Mouse (Mus musculus) heart, adult 9 months (tissue): ENCODE data around the gene Larp4.
A peak's percentile ranks its signal among the peaks of the same experiment; 100 is the strongest.

Experiments
- DNase-seq, 2 experiments: peaks; one replicate each; pipeline ENCODE4 v3.0.0; 2022; ENCODE audit warnings: low spot score in 2 of 2

Gene Larp4

DNA sequence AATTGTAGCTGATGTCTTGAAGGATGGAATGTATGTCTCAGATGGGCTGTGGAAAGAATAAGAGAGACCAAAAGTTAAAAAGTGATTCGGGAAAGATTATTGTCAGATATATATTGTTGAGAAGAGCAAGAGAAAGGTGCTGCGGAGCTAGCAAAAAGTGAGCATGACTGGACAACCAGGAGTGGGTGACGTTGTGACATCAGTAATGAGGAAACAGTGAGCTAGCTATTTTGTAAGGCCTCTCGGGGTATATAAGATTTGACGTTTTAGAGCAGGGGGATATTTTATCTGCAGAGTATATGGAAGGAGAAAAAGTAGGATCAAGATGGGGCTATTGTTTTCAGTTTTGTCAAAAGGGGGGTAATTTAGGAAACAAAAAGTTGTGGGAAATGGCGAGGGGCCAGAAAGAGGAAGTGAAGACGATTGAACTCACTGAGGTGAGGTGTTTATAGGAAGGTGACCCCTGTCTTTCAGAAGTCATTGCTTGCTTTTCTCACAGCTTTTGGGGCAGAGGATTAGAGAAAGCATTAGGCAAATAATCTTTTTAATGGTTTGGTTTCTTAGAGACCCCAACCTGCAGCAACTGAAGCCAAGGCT is 34.9 kb downstream of the Larp4 start:
- no peak for DNase-seq

DNA sequence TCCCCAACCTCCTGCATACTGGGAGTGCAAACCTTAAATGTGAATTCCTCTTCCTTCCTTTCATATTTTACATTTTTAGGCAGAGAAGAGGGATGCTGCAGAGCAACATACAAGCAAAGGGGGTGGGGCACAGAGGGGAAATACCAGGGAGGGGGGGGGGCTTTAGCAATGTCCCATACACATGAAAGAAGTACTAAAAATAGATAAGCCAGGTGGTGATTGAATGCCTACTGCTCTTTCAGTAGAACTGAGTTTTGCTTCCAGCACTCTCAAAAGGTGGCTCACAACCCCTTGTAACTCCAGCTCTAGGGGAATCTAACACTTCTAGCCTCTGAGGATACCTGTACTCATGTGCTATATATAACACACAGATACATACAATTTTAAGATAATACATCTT is 36.3 kb downstream of the Larp4 start:
- no peak for DNase-seq

DNA sequence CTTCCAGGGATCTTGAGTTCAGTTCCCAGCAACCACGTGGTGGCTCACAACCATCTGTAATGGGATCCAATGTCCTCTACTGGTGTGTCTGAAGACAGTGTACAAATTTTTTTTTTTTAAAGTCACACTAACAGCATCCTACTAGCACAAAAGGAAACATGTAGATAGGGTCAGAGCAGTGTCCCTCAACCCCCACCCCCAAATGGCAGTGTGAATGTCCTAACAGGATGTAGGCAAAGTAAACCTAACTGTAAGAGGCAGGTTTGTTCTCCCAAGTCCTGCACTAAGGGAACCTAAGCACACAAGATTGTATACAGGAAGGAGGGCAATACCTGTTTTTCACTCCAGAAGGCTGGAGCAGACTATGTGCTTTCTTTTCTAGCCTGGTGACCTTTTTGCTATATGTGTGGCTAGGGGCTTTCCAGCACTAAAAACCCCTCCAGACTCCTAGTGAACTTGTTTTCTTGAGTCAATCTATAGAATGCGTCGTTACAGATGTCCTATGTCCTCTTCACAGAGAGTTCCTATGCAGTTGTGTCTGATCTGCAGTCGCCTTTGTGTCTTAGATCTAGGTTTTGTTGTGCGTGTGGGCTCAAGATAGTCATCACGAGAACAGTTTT is 48.5 kb downstream of the Larp4 start:
- DNase-seq, result no peak

DNA sequence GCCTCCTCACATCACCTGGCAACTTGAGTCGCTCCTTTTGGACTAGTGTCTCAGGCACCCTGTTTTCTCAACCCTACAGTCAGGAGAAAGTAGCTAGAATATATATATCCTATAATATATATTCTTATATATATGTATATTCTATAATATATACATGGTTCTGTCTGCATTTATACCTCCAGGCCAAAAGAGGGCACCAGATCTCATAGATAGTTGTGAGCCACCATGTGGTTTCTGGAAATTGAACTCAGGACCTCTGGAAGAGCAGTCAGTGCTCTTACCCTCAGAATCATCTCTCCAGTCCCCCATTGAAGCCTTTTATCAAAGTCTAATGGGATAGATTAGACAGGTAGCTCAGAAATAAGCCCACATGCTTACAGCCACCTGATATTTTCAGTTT is 51.3 kb downstream of the Larp4 start:
- DNase-seq, result no peak

DNA sequence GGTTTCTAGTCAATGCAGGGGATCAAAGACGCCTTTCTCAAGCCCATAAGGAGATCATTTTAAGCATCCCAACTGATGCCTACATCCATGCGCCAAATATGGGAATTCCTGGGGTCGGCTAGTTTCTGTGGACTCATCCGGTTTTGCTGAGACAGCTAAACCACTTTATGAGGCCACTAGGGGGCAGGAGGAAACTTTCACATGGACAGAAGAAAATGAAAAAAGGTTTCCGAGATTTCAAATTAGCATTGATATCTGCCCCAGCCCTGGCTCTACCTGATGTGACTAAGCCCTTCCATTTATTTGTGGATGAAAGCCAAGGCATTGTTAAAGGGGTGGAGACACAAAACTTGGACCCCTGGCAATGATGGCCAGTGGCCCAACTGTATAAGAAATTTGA is 53.1 kb downstream of the Larp4 start:
- peak; percentile 33 to 44 for DNase-seq

DNA sequence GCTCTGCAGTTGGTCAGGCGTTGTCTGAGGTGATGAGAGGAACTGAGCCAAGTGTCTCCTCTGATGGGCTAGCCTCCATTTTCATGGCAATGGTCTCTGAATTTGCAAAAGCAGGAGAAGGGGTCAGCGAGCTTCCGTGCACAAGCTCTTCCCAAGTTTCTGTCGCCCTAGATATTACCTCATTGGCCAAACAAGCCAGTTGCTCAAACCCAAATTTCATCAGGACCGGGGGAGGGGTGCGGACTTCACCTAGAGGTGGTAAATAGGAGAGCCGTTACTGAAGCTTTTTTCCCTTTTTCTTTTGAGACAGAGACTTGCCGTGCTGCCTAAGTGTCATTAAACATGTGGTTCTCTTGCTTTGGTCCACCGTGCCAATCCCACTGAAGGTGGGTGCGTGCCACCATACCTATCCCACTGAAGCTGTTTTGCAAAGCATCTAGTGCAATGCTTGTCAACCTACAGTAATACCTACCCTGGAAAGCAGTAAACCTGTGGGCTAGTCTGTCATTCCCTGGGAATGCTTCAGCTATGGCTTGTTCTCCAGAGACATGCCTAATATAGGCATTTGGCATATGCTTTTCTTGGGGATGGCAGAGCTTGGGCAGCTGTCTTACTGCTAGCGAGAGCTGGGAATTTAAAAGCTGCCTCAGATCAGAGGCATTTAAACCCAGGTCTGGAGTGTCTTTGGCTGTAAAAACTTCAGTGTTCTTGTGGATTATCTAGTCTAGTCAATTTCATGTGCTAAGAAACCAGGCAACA is 55.4 kb downstream of the Larp4 start:
- no peak for DNase-seq

DNA sequence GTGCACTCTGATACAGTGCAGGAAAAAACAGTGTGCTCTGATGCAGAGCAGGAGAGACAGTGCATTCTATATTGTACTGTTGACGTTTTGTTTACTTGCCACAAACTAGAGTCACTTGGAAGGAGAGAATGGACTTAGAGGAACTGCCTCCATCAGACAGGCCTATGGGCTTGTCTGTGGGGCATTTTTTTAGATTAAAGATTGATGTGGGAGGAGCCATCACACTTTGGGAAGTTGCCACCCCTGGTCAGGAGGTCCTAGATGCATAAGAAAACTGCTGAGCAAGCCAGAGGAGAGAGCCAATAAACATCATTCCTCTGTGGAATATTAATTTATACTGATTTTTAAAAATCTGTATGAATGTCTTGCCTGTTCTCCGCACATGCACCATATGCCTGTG is 58.3 kb downstream of the Larp4 start:
- DNase-seq, result no peak

DNA sequence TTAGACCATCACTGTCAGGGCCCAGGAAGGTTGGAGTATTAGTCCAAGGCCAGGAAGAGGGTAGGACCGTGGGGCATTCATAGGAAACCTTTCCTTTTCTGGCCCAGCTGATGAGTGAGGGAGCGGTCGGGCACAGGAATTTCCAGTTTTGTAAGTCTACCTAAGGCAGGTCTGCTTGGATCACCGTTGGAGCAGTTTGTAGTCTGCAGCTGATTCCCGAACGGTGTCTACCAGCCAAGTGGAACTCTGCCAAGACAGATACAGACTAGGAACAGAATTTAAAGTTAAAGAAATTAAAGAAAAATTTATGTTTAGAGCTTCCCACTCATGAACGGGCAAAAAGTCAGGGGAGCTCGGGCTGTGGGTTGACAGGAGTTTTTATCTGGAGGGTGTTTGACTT is 59.6 kb downstream of the Larp4 start:
- DNase-seq, result no peak

DNA sequence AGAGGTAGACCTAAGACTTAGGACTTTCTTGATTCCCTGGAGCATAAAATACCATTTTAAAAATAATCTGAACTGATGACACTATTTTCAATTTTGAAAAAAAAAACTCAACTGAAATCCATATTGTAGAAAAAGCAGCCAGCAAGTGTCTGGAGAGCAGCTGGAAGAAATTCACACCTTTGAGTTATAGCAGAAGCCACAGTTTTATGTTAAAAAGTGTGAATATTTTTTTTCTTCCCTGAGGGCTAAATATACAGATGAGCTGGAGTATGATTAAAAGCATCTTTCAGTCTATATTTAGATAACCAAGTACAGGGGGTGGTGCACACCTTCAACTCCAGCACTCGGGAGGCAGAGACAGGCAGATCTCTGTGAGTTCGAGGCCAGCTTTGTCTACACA is 60.0 kb downstream of the Larp4 start:
- no peak for DNase-seq

DNA sequence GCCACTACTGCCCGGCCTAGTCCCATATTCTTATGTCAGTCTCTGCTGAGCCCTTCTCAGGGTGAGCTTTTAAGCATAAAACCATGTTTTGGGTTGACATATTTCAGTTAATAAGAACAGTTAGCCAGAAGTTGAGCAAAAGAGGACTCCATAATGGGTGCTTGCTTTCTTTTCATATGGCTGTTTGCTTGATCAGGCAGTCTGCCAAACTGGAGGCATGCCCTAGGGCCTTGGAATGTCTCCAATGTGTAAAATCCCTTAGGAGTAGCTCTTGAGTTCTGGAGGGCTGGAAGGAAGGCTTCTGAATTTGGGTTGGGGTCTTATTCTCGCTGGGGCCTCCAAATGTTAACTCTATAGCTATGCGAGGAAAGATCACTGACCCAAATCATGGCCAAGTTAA is 62.7 kb downstream of the Larp4 start:
- DNase-seq, result no peak

DNA sequence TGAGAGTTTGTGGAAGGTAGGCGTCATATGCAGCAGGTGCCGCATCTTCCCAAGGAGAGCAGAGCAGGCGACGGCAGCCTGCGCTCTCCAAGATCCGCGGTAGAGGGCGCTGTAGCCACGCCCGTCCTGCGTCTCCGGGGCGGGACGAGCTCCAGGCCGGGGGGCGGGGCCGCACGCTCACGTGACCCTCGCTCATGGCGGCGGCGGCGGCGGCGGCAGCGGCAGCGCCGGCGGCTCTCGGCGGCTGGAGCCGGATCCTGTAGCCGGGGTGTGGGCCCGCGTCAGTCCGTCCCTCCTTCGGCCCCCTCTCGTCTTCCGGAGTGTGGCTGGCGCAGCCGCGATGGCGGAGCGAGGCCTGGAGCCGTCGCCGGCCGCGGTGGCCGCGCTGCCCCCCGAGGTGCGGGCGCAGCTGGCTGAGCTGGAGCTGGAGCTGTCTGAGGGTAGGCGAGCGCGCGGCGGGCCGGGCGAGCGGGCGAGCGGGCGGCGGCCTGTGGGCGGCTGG is 68.7 kb downstream of the Larp4 start, which contains the start of gene Dip2b:
TSS of gene Dip2b (plus strand) at position 195 of the 502 bp plus-strand sequence.
- peak; percentile 87 to 92 for DNase-seq

DNA sequence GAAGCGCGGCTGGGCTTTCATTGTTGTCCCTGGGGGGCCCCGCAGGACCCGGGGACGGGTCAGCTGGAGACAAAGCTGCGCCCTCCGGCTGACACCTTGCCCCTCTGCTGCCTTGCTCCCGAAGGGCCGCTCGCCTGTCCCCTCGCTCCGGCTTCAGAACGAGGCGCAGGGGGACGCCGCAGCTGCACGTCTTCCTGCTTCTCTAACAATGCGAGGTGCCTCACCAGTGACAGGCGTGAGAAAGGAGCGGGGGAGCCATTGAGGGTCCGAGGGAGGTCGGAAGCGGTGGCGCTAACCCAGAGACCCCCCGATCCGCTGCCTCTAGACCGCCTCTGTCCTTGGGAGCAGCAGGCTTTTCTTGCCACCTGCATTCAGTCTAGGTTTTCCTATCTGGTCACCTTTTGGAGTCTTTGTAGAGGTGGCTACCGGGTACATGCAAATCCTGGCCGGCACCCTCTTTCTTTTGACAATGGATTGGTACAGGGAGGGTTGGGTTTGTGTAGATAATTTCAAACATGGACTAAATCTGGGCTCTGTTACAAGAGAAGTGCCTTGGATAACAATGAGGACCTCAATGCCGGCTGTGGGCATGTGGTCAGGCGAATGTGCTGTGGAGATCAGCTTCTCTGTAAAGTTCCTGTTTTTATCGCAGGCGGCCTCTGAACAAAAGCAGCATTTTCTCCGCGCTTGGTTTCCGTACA is 69.3 kb downstream of the Larp4 start:
- peak; percentile 47 to 50 for DNase-seq

DNA sequence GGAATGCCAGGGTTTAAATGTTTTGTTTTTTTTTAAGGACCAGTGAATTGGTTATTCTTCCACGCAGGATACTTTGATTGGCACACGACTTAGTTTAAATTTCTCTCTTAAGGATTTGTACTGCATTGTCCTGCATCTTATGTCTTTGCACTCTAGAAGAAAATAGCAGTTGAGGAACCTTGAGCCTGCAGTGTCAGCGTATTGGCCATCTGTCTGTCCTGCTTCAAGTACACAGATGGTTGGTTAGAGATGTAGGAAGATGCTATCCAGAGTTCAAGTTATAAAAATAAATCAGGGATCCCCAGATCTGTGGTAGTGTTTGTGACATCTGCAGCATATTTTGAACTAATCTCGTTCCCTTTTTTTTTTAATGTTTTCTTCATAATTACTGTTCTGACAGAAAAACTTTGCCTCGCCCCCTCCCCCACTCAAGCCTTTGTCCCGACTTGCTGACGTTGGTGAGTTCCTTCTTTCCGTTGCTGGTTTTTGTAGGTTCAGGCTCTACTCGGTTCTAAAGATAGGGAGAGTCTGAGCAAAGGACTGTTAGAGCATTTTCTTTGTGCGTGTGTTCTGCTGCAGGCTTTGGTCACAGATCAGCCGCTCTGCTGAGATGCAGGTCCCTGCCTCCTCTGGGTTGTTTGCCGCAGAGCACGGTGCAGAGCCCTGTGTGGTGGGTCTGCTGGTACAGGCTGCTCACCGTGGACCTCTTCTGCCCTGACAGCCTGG is 70.8 kb downstream of the Larp4 start:
- peak; percentile 23 to 58 for DNase-seq

DNA sequence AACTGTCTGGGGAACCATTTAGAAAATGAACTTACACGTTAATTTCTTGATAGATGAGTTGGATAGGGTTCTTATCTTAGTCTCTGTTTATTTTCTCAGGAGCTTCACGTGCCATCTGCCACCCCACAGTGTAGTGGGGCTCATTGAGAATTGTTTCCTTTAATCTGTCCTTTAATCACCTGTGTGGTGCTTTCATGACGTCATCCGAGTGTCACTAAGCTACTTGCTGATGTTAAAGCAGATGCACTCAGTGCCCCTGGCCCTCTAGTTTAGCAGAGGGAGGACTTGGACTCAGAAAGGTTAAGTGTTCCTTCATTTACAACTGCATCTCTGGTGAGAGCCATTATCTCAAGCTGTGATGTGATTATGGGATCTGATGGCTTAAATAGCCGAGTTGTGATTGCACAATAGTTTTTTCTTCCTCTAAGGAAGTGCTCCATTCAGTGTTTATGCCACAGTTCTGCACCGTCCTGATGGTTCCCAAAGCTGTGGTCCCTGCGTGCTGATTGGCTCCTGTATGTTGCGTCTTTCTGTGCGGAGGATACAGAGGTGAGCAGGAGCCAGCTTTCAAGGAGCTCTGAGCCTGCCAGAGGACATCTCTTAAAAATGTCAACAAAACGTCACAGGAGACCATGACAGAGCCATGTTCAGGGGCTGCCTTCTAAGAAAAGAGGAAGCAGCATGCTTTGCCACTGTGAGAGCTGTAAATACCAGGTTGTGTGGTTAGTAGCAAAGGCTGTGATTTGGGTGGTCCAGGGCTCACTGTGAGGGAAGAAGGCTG is 71.6 kb downstream of the Larp4 start:
- peak in 1 of 2 experiments; percentile 37 for DNase-seq

DNA sequence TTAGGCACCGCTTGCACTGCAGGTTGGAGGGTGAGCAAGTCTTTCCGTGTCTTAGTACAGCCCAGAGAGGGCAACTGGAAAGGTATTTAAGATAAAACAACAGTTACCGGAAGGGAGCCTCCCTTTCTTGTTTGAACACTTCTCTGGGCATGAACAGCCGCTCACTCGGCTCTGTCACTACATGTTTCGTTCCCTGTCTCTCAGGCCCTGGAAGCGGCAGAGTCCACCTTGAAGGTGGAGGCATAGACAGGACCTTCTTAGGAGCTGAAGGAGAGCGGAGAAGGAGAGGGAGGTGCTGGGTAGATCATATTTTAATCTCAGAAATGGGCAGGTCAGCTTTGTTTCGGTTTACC is 72.2 kb downstream of the Larp4 start:
- no peak for DNase-seq

DNA sequence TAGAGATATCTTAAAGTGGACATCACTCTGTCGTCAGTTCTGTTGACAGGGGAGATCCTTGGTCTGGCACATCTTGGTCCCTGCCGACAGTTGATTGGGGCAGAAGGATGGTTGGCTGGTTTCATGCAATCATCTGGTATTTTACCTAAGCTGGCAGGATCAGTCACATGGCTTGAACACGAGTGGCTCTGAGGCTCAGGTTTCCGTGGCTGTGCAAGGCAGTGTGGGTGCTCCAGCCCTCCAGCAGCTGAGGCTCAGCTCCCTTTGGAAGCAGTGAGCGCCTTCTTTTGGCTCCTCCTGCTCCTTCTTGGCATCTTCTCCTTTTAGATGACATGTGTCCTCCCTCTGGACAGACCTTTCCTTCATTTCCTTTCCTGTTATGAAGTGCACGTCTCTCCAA is 75.7 kb downstream of the Larp4 start:
- DNase-seq, result no peak

DNA sequence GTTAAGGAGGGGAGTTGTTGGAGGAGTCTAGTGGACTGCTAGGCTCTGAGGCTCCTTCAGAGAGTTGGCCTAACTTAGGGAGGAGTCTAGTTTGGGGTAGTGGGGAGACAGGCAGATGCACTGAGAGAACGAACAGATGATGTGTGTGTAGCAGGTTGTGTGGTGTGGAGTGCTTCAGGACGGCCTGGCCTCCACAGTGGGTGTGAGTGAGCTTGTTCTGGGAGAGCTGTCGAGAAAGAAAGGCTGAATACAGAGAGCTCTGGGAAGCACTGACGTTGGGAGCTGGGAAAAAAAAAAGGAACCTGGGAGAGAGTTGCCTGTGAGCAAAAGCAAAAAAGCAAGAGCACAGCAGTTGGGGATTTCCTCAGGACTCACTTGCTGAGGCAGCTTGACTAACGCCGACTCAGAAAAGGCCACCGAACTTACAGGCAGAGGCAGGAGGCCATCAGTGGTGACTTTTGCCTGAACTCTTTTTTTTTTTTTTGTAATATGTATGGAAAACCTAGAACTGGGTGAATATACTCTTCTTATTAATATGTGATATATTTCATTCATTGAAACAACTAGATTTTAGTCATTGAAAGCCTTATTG is 79.7 kb downstream of the Larp4 start:
- DNase-seq, result no peak

DNA sequence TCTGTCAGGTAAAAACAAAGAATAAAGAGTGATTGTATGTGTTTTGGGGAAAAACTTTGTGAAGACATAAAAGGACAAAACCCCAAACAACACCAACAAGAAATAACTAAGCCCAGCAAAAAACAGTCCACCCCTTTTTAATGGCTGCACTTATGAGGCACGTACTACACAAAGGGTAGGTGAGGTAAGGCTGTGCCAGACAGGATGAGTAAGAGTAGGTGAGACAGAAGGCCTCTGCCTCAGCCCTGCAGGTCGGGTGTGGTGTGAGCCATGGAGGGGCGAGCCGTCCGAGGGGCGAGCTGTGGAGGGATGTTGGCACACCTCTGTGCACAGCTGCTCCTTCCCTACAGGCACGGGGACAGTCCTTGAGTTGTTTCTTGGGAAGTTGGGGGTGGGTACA is 81.1 kb downstream of the Larp4 start:
- DNase-seq, result no peak

DNA sequence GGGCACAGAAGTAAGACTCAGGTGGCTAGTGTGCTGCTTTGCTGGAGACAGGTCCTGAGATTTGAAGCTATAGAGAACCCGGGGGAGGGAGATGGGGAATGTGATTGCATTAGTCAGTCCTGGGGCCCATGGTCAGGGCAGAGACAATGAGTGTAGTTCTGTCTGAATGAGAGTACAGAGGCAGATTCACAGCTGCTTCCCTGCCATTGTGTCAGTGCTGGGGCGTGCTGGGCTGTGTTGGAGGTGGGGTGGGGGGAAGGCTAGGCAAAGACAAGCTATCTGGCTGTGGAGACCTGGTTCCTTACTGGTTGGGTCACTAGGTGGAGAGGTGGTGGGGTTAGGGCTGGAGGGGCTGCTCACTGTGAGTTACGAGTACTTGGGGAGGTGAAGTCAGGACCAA is 82.9 kb downstream of the Larp4 start:
- DNase-seq, result no peak

DNA sequence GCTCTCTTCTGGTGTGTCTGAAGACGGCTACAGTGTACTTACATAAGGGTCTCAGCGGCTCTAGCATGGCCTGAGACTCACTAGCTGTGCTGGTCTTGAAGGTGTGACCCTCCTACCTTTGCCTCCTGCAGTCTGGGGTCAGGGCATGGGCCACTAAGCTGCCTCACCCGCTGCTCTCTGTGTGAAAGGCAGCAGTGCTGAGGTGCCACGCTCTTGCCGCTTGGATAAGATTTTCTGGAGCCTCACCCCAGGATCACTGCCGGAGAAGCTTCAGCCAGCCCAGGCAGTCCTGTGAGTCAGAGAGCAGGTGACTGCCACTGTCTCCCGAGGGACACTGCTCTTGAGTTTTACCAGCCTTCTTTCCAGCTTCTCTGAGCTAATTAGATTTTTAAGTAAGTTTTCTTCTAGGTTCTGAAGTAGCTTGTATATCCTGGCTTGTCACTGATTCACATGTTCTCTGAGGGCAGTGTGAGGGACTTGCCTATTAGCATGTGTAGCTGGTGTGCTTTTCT is 86.6 kb downstream of the Larp4 start:
- no peak for DNase-seq
